Mouse (Mus musculus): ENCODE results near the gene Xlr4c. TPM values are rescaled to one million over a fixed set of nuclear protein-coding genes. Genes with fewer than 3 reads are reported as not detected.
"Not testable (repeated sequence)": the region's sequence is repeated elsewhere in the genome, so short reads cannot be mapped to it uniquely, and the experiment has no call there.

Gene Xlr4c
- total RNA-seq (2014; rRNA removed; ENCODE audit: low replicate concordance) (not detected in 2 replicates), polyA plus RNA-seq (2015; fragmentation: Nextera tagmentation; extraction: Ambion mirVana) (0.38 TPM in 1 of 2 replicates, not detected in the other)

DNA sequence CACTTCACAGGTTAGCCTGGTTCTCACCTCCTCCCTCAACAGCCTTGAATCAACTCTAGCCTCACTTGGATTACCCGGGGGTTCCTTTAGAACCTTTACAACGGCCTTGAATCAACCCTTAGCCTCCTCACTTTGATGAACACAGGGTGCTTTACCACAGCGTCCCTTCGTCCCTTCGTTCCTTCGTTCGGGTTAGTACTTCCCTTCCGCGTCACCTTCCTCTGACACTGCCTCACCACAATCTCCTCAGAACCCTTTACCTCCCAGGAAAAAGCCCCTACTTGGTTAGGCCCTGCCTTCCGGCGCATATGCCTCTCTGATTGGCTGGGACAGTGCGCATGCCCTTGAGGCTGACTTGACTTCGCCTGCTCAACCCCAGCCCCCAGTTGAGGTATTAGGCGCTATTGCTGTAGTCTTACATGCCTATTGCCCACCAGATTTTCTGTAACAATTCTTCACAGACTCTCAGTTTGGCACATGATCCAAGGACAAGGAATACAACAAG lies at the start of gene Xlr4c:
Gene Xlr4c (minus strand): TSS at position 310 of the 505 bp plus-strand sequence.
- 86% methylated on average over 12 of the region's 14 CpGs for WGBS
- not testable (repeated sequence) for H3K4me1 ChIP-seq (ENCODE audit: control insufficient read depth, insufficient read depth)

GRCm38 (mm10) chrX:73265270-73265669 lies 22.3 kb upstream of the Xlr4c start, which contains the start of gene Xlr3c:
Xlr3c (minus strand) TSS chrX:73265390.
- ATAC-seq (ENCODE audit: insufficient read depth, low read depth); H3K36me3 ChIP-seq (replicated peaks; ENCODE audit: control insufficient read depth, insufficient read depth, low read length); H3K4me3 ChIP-seq (ENCODE audit: low read depth, low read length); H3K4me2 ChIP-seq (ENCODE audit: low read depth, low read length); H3K4me1 ChIP-seq (ENCODE audit: control insufficient read depth, insufficient read depth); H3K9ac ChIP-seq (replicated peaks; ENCODE audit: low read depth, low read length); H3K27ac ChIP-seq (ENCODE audit: low read depth); H3K27me3 ChIP-seq (ENCODE audit: control insufficient read depth, insufficient read depth, low read length); DNase-seq (ENCODE audit: low spot score); H3K9me3 ChIP-seq (replicated peaks; ENCODE audit: control insufficient read depth, low read length): not testable (repeated sequence)
- 79% methylated on average over 14 of the region's 14 CpGs for WGBS

More for the DNA sequence above, at the start of gene Xlr4c:
- H3K9ac ChIP-seq (replicated peaks; ENCODE audit: low read depth, low read length); H3K9me3 ChIP-seq (replicated peaks; ENCODE audit: control insufficient read depth, low read length); H3K36me3 ChIP-seq (replicated peaks; ENCODE audit: control insufficient read depth, insufficient read depth, low read length); H3K4me3 ChIP-seq (ENCODE audit: low read depth, low read length); DNase-seq (ENCODE audit: low spot score); ATAC-seq (ENCODE audit: insufficient read depth, low read depth); H3K4me2 ChIP-seq (ENCODE audit: low read depth, low read length); H3K27me3 ChIP-seq (ENCODE audit: control insufficient read depth, insufficient read depth, low read length); H3K27ac ChIP-seq (ENCODE audit: low read depth): not testable (repeated sequence)

- H3K9me3 ChIP-seq (replicated peaks; ENCODE audit: control insufficient read depth, low read length); H3K4me1 ChIP-seq (ENCODE audit: control insufficient read depth, insufficient read depth); H3K27me3 ChIP-seq (ENCODE audit: control insufficient read depth, insufficient read depth, low read length); DNase-seq (ENCODE audit: low spot score); H3K4me3 ChIP-seq (ENCODE audit: low read depth, low read length); H3K36me3 ChIP-seq (replicated peaks; ENCODE audit: control insufficient read depth, insufficient read depth, low read length); H3K4me2 ChIP-seq (ENCODE audit: low read depth, low read length); ATAC-seq (ENCODE audit: insufficient read depth, low read depth); H3K9ac ChIP-seq (replicated peaks; ENCODE audit: low read depth, low read length); H3K27ac ChIP-seq (ENCODE audit: low read depth): not testable (repeated sequence)
- WGBS, result 90% methylated on average over 1 of the region's 2 CpGs
Measured at GRCm38 (mm10) chrX:73262428-73262827, 19.5 kb upstream of the Xlr4c start.

DNA sequence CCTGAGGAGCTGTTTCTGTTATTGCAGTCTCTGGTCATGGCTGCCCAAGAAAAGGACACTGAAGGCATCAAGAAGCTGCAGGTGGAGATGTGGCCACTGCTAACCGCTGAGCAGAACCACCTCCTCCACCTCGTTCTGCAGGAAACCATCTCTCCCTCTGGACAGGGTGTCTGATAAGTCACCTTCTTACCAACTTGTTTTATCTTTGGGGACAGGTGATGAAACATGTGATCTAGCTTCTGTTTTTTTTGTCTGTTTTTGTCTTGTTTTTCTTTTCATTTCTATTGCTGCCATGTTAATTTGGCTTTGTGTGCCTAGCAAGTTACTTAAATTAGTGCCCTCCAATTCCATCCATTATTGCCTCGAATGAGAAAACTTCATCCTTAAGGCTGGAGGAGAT lies 13.6 kb downstream of the Xlr4c start:
- ATAC-seq (ENCODE audit: insufficient read depth, low read depth), result no peak
- H3K9me3 ChIP-seq (replicated peaks; ENCODE audit: control insufficient read depth, low read length), result no peaks in the 10 kb centered on the region
- 25% methylated on average over 3 of the region's 3 CpGs for WGBS
- TF ChIP-seq CTCF (IDR thresholded peaks at IDR 0.05; ENCODE audit: low read depth) (no peak), EP300 (IDR thresholded peaks at IDR 0.05; ENCODE audit: low read depth) (no peak)
- no peaks in the 10 kb centered on the region for H3K4me1 ChIP-seq (ENCODE audit: control insufficient read depth, insufficient read depth)
- no peak for DNase-seq (ENCODE audit: low spot score)
- H3K4me2 ChIP-seq (ENCODE audit: low read depth, low read length), result peak overlapping the region; percentile 83
- peak overlapping the region; percentile 73 for H3K4me3 ChIP-seq (ENCODE audit: low read depth, low read length)
- H3K27ac ChIP-seq (ENCODE audit: low read depth), result no peak overlapping the region
- no peak overlapping the region for H3K9ac ChIP-seq (replicated peaks; ENCODE audit: low read depth, low read length)
- H3K27me3 ChIP-seq (ENCODE audit: control insufficient read depth, insufficient read depth, low read length), result no peaks in the 10 kb centered on the region
- H3K36me3 ChIP-seq (replicated peaks; ENCODE audit: control insufficient read depth, insufficient read depth, low read length), result no peaks in the 10 kb centered on the region

DNA sequence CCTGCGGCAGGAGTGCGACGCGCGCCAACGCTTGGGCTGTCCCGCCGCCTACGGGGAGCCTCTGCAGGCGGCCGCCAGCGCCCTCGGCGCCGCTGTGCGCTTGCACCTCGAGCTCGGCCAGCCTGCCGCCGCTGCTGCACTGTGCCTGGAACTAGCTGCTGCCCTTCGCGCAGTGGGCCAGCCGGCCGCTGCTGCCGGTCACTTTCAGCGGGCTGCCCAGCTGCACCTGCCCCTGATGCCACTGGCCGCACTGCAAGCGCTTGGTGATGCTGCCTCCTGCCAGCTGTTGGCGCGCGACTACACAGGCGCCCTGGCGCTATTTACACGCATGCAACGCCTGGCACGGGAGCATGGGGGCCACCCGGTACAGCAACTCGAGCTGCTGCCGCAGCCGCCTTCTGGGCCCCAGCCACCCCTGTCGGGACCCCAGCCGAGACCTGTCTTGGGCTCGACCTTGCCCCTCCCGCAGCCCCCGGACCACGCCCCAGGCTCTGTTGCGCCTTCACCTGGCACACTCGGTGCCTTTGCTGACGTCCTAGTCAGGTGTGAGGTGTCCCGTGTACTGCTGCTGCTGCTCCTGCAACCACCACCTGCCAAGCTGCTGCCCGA lies 14.2 kb downstream of the Xlr4c start:
- Histone ChIP-seq H3K9me3 (replicated peaks; ENCODE audit: control insufficient read depth, low read length) (no peaks in the 10 kb centered on the region), H3K4me1 (ENCODE audit: control insufficient read depth, insufficient read depth) (no peaks in the 10 kb centered on the region), H3K9ac (replicated peaks; ENCODE audit: low read depth, low read length) (peak overlapping the region; percentile 65), H3K4me2 (ENCODE audit: low read depth, low read length) (peak overlapping the region; percentile 83), H3K36me3 (replicated peaks; ENCODE audit: control insufficient read depth, insufficient read depth, low read length) (no peaks in the 10 kb centered on the region), H3K4me3 (ENCODE audit: low read depth, low read length) (peak overlapping the region; percentile 73), H3K27me3 (ENCODE audit: control insufficient read depth, insufficient read depth, low read length) (no peaks in the 10 kb centered on the region), H3K27ac (ENCODE audit: low read depth) (peak overlapping the region; percentile 91)
- DNase-seq (ENCODE audit: low spot score), result peak; percentile 41
- ATAC-seq (ENCODE audit: insufficient read depth, low read depth), result peak; percentile 63
- 23% methylated on average over 40 of the region's 51 CpGs for WGBS
- no peak for TF ChIP-seq EP300 (IDR thresholded peaks at IDR 0.05; ENCODE audit: low read depth)
- TF ChIP-seq CTCF (IDR thresholded peaks at IDR 0.05; ENCODE audit: low read depth), result no peak
